Mouse (Mus musculus) embryonic stem cell, embryonic (primary cell): ENCODE data around the gene Tmem88.

Source experiments
- CTCF ChIA-PET, 4 experiments: fragments of 300-600 bp in 2 of 4; fragments of 350-600 bp in 2 of 4; sonication (Branson Sonifier 250); formaldehyde crosslinking; loops; one replicate each; lab custom pipeline; 2022; ENCODE audit warnings: inconsistent platforms in 2 of 4; lab: Charles Lee
- POLR2A ChIA-PET, 4 experiments: fragments of 300-600 bp in 2 of 4; fragments of 350-600 bp in 2 of 4; sonication (Branson Sonifier 250); formaldehyde crosslinking; loops; one replicate each; lab custom pipeline; 2022; ENCODE audit warnings: antibody characterized with exemption in 4 of 4, inconsistent platforms in 1 of 4; lab: Charles Lee

Gene Tmem88

DNA sequence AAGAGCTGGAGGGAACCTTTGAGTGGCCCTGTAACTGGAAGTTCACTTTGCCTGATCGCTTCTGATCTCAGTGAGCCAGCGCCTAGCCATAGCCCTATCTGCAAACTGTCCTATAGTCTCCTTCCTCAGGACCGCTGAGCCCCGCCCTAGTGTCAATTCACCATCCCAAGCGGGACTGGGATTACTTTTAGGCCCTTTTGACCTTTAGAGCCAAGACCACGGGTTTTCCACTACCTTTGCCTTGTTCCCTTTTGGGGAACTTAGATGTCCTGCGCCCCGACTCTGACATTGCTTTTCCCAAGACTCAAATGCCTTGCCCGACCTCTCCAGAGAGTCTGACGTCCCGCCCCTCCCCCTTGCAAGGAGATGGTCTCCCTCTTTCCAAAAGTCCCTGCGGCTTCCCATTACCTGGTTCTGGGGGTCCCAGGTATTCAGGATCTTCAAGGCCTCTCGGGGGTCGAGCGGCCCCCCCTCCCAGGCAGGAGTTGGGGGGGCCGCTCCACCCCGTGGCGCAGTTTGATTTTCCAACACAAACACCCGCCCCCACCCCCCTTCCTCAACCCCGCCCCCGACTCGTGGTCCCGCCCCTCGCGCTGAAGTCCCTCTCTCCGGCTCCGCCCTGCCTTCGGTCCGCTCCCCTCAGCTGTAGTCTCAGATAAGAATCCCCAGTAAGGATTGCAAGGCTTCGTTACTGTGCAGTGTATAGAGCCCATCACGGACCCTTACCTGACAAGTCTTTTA is 21.9 kb upstream of the Tmem88 start:
- ChIA-PET POLR2A (interaction anchor here (0.6 to 6.9 kb wide), 32 partner anchors 7 to 346 kb away, joined by 3 to 136 read pairs (median 4); partner anchors contain the start of genes Cyb5d1 (in 2 of the 4), Naa38 (in 2 of the 4), Trp53 (in 2 of the 4) and Wrap53 (in 2 of the 4)), CTCF (interaction anchor here (0.6 to 3.7 kb wide), 7 partner anchors 9 to 514 kb away, joined by 3 to 10 read pairs (median 6); partner anchors contain the start of gene Gucy2e (in 1 of the 4))

DNA sequence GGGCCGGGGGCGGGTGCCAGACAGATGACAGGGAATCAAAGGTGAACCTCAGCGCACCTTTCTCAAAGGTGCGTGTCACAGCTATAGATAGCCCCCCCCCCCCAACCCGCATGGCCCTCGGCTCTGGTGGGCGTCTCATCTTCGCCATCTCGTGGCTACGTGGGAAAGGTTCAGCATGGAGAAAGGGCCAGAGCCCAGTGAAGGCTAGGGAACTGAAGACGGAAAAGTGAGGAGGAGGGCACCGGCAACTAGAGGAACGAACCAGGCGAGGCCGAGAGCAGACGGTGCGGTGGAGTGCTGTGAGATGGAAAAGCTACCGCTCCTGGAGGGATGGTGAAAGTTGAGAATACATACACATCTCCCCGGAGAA is 21.4 kb upstream of the Tmem88 start:
- ChIA-PET POLR2A (interaction anchor here (0.6 to 6.9 kb wide), 48 partner anchors 8 to 1013 kb away, joined by 3 to 136 read pairs (median 5); partner anchors contain the start of genes Cntrob (in 2 of the 4), Cyb5d1 (in 2 of the 4), Naa38 (in 2 of the 4) and Trappc1 (in 2 of the 4)), CTCF (interaction anchor here (0.6 to 3.7 kb wide), 11 partner anchors 8 to 515 kb away, joined by 3 to 10 read pairs (median 4); partner anchors contain the start of gene Gucy2e (in 1 of the 4))

DNA sequence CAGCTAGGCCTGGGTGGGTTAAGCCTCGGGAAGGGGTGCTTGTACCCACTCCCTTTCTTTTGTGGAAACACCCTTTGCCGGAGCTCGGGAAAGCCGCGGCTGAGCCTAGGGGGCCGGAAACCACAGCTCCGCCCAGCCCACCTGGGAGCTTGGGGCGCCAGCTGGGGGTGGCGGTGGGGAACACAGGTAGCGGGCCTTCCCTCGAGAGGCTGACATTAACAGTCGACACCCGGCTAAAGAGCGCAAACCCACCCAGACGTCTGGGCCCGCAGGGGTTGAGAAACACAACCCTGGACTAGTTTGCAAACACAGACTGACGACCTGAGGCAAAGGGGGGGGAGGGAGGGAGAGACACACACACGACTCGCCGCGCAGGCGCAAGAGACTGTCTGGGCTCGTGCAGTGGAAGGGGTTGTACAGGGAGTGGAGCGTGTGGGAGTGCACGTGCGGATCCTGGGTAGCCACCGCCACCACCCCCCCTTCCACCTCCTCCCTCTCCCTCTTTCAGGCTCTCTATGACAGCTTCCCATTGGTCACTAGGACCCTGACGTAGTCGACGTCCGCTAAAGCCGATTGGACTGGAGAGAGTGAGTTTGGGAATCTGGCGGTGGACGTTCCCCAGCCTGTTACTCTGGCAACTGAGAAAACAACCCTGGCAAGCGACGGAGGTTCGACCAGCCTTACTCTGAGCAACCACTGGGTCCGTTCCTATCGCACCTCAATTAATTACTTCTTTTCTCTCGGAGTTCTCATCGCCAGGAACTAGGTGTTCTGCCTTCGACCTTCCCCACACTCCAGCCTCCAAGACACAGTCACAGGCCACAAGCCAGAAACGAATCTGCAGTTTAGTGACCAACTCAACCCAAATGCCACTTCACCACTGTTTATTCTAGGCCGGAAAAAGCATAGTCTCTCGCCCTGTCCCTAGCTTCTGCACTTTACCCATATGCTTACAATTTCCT is 20.7 kb upstream of the Tmem88 start:
- CTCF ChIA-PET, result interaction anchor here (0.5 to 3.7 kb wide), 13 partner anchors 8 to 544 kb away, joined by 3 to 10 read pairs (median 3); no protein-coding TSS in a partner anchor
- POLR2A ChIA-PET, result interaction anchor here (0.6 to 6.9 kb wide), 78 partner anchors 8 to 1028 kb away, joined by 3 to 136 read pairs (median 5); partner anchors contain the start of genes Trp53 (in 3 of the 4), Wrap53 (in 3 of the 4), Cntrob (in 2 of the 4) and Cyb5d1 (in 2 of the 4)

DNA sequence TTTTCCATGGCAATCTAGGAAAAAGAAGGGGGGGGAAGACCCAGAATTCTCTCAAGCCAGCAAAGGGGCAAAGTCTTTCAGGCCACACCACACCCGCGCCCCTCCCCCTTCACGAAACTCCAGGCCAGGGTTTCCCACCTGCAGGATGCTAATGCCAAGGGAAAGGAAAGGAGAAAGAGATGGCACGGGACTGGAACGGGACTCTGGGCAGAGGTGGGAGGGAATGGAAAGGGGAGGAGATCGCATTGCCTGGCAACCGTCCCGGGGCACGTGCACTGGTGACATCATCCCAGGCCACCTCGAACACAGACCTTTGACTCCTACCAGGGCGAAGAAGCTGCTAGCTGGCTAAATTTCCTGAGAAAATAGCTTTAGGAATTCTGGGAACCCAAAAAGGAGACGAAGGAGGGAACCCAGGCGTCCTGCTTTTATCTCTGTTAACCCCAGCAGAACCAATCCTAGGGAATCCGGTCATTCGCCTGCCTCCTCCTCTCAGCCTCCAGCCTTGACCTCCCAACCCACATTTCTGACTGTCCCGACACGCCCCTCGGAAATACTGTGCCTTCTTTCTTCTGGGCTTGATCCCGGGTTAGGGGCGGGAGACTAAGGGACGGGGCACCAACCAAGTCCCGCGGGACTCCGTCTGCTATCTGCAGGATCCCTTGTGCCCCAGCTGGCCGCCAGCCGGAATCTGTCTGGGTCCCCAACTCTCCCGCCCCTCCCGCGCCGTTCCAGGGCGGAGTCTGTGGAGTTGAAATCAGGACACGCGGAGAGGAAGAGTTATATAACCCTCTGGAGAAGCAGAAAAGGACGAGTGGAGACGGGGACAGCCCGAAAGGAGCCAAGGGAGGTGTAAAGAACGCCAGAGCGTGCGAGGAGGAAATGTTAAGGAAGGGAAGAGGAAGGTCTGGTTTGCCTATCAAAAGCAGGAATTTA is 19.7 kb upstream of the Tmem88 start:
- POLR2A ChIA-PET, result interaction anchor here (0.6 to 6.9 kb wide), 68 partner anchors 8 to 563 kb away, joined by 3 to 136 read pairs (median 5); partner anchors contain the start of genes Cyb5d1 (in 3 of the 4), Naa38 (in 3 of the 4), Trp53 (in 3 of the 4) and Wrap53 (in 3 of the 4)
- CTCF ChIA-PET, result interaction anchor here in 2 of 4 experiments (0.7 to 3.7 kb wide), 4 partner anchors 11 to 365 kb away, joined by 3 to 10 read pairs (median 4); partner anchors contain the start of gene Kcnab3 (in 1 of the 2)

DNA sequence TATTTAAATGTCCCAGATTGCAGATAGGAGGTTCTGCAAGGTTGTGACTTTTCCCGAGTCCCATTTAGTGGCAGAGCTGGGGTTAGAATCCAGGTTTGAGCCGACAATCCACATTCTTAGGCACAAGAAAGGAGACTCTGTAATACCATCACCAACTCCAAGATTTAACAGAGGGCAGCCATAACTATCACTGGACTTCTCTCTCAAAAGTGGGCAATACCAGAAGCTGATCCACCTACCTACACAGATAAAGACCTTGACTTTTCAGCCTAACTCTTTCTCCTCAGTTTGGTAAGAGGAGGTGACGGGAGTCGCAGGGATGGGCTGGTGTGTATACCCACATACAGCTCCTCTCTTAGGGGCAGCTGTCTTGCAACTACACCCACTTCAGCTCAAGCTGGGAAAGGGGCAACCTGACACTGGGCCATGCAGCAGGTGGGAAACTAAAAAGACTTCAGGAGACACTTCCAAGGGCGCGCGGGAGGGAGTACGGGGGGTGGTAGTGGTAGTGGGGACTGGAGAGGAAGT is 19.0 kb upstream of the Tmem88 start:
- ChIA-PET POLR2A (interaction anchor here (0.6 to 6.9 kb wide), 46 partner anchors 7 to 504 kb away, joined by 3 to 136 read pairs (median 6); partner anchors contain the start of genes Cyb5d1 (in 3 of the 4), Naa38 (in 3 of the 4), Trp53 (in 3 of the 4) and Wrap53 (in 3 of the 4)), CTCF (interaction anchor here in 2 of 4 experiments (0.5 to 1.2 kb wide), 4 partner anchors 90 to 364 kb away, joined by 3 to 4 read pairs (median 4); partner anchors contain the start of gene Kcnab3 (in 1 of the 2))

DNA sequence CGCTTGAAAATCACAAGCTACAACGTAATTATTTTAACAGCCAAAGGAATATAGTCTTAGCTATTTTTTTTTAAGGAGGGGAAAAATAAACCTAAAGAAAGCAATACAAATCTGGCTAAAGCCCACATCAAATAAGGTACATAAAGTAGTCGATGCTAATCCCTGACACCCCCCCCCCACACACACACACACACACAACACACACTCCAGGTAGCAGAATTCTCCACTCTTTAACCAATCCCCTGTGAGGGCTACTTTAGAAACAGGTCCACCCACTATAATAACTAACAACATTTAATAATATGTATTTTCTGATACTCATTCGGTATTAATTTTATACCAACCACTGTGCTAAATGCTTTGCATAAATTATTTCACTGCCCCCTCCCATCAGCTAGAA is 18.5 kb upstream of the Tmem88 start:
- ChIA-PET CTCF (interaction anchor here in 2 of 4 experiments (0.5 to 0.7 kb wide), 5 partner anchors 34 to 363 kb away, joined by 4 to 7 read pairs (median 4); no protein-coding TSS in a partner anchor), POLR2A (interaction anchor here (0.6 to 6.9 kb wide), 42 partner anchors 7 to 505 kb away, joined by 3 to 136 read pairs (median 5); partner anchors contain the start of genes Cyb5d1 (in 3 of the 4), Naa38 (in 3 of the 4), Trp53 (in 3 of the 4) and Wrap53 (in 3 of the 4))

DNA sequence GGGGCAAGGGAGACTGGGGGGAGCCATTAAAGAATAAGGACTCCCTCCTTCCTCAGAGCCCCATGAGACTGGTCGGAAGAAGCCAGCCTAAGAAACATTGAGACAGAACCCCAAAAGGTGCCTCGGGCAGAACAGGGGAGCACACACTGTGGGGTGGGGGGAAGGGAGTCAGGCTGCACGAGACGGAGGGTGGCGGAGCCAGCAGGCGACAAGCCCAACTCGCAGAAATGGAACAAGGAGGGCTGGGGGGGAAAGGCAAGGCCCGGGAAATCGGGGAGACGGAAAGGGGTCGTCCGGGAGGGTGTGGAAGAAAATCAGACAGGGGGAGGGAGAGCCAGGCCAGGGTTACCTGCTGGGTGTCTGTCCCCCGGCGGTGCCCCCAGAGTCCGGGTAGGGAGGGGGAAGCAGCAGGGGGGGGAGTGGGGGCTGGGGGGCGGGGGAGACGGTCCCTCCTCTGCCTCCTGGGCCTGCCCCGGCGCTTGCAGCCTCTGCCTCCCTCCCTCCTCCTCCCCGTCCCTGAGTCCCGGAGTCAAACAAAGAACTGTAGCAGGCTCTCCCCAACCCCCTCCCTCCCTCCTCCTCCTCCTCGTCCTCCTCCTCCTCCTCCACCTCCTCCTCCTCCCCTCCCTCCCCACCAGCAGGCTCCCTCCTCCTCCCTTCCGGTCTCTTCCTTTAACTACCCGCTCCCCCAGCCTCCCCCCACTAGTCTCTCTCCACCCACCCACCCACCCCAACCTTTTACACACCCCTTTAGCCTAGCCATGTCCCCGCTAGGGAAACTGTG is 17.8 kb upstream of the Tmem88 start:
- ChIA-PET CTCF (interaction anchor here in 2 of 4 experiments (0.6 kb wide), 3 partner anchors 33 to 93 kb away, joined by 4 to 7 read pairs (median 5); no protein-coding TSS in a partner anchor), POLR2A (interaction anchor here (0.6 to 6.9 kb wide), 34 partner anchors 7 to 506 kb away, joined by 3 to 136 read pairs (median 5); partner anchors contain the start of genes Cyb5d1 (in 3 of the 4), Naa38 (in 3 of the 4), Trp53 (in 3 of the 4) and Wrap53 (in 3 of the 4))

DNA sequence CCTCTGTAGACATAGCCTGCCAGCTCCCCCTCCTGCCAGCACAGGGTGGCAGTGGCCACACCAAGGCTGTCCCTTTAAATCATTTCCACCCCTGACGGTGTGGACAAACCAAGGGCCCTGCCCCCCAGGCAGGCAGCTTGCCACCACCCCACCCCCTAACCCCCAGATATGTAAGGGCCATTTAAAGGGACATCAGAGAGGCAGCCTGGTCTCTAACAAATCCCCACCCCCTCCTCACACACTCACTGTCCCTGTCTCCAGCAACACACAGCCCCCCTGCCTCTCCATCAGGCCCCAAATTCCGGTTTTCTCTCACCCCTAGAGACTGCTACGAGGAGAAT is 17.3 kb upstream of the Tmem88 start:
- ChIA-PET CTCF (no interaction called here), POLR2A (interaction anchor here in 3 of 4 experiments (0.6 to 2.0 kb wide), 6 partner anchors 12 to 242 kb away, joined by 3 to 5 read pairs (median 4); partner anchors contain the start of genes Cyb5d1 (in 1 of the 3) and Naa38 (in 1 of the 3))

DNA sequence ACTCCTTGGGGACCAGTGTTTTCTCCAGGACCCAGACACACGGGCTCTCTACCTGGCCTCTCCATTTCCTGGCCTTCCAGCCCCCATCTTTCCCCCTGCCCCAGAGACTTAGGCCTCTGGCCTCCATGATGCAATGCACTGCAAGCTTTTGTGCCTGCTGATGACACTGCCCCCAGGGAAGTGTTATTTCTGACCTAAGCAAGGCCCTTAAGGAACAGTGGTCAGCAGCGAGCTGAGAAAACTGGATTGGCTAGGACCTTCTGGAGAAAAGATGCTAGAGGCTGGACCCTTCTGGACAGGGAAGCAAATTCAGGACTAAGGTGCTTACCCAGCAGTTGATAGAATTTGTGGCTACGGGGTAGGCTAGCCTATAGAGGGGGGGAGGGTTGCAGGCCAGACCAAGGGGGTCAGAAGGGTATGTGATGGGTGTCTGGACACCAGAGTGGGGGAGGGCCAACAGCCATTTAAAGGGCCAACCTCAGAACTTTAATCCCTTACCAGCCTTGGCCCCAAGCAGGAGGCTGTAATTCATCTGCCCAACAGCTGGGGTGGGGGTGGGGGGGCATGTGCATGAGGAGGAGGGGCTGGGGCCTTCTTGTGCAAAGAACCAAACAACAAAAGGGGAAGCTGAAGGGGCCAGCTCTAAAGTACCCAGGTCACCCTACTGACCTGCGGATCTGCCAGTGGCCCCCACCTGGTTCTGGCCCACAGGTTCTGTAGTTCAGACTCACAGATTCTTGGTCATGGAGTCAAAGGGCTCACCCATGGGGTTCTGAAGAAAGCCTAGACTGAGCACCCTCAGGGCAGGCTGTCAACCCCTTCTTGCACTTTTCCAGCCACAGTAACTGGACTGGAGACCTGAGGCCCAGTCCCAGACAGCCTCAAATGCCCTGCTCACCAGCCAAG is 16.6 kb upstream of the Tmem88 start:
- ChIA-PET POLR2A (interaction anchor here (0.5 to 2.4 kb wide), 18 partner anchors 9 to 342 kb away, joined by 3 to 6 read pairs (median 3); partner anchors contain the start of genes Cyb5d1 (in 2 of the 4), Naa38 (in 2 of the 4), Cntrob (in 1 of the 4) and Trappc1 (in 1 of the 4)), CTCF (interaction anchor here in 2 of 4 experiments (0.7 to 0.8 kb wide), 2 partner anchors 14 to 18 kb away, joined by 3 read pairs; no protein-coding TSS in a partner anchor)

DNA sequence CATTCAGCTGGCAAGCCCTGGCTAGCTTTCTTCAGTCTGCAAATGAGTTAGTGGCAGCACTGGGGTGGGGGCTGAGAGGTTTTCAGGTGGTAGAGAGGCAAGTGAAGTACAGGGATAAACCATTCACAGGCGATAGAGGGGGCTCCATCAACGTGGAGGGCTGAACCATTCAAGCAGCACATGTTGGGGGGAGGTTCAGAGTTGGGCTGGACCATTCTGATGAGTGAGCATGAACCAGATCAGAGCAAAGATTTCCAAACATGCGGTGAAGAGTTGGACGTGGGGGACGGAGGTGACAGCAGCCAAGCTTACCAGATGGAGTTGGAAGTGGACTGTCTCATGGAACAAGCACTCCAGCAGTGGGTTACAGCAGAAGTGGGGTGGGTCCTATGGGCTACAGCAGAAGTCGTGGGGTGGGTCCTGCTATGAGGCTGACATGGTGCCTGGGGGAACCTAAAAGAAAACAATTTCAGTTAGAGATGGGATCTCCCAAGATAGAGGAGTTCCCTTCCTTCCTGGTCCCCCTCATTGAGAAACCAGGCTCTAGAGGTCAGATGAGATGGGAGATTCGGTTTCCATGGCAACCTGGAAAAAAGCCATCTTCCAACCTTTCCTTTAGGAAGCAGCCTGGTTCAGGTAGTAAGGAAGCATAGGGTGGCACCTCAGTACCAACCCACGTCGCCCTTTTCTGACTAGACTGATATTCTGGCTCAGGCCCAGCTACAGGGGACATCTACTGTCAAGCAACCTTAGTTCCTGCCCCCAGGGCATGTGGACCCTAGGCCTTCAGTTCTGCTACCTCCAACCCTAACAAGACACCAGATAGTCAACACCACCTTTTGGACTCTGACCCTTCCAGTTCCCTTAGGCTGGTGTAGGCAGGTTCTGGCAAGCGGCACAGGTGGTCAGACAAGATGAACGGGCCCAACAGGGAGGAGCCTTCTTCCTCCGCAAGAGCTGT is 15.5 kb upstream of the Tmem88 start, which contains the start of gene Kdm6b:
Gene Kdm6b, minus strand, starts transcription at position 455 of the 961 bp plus-strand sequence.
- POLR2A ChIA-PET, result interaction anchor here in 3 of 4 experiments (0.6 to 2.4 kb wide), 30 partner anchors 8 to 341 kb away, joined by 3 to 10 read pairs (median 4); partner anchors contain the start of genes Cyb5d1 (in 2 of the 3), Naa38 (in 2 of the 3), Cntrob (in 1 of the 3) and Eif4a1 (in 1 of the 3)

DNA sequence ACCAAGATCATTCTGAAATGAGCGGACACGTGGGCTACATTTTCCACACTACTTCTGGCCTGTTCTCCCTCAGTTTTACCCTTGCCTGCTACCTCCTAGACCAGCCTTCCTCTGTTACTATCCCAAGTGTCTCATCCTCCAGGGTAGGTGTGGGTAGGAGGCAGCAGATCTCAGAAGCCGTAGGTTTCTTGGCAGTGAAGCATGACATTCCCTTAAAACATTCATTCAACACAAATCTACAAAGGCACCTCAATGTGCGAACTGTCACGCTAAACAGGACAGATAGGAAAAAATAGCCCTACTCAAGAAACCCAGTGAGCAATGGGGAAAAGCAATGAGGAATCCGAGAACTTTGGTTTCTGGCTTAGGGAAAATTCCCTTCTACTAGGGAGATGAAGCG is 14.5 kb upstream of the Tmem88 start:
- CTCF ChIA-PET, result interaction anchor here in 1 of 4 experiments (0.8 to 1.1 kb wide), 2 partner anchors 11 to 20 kb away, joined by 3 read pairs; no protein-coding TSS in a partner anchor

More for the DNA sequence above, 15.5 kb upstream of the Tmem88 start, which contains the start of gene Kdm6b:
- CTCF ChIA-PET, result interaction anchor here in 2 of 4 experiments (0.7 to 1.1 kb wide), 4 partner anchors 12 to 19 kb away, joined by 3 read pairs; no protein-coding TSS in a partner anchor

More for the DNA sequence above, 14.5 kb upstream of the Tmem88 start:
- POLR2A ChIA-PET, result interaction anchor here in 3 of 4 experiments (0.8 to 2.4 kb wide), 12 partner anchors 10 to 287 kb away, joined by 3 to 10 read pairs (median 4); partner anchors contain the start of genes Cyb5d1 (in 1 of the 3), Naa38 (in 1 of the 3), Trp53 (in 1 of the 3) and Wrap53 (in 1 of the 3)
